Comparison of ENCODE assay signal across 17 mouse cellular contexts in genomic region chr4:149648031-149648805, GRCm38 (mm10). TPM values are rescaled to one million over a fixed set of nuclear protein-coding genes. Genes with fewer than 3 reads are reported as not detected.
DNase-seq lines count a peak whose midpoint lies in the region; ATAC-seq and TF ChIP-seq lines count a peak whose summit lies in the region.
"Had no signal": no experiment of that assay in that cellular context is flagged by ENCODE, and none has a peak within 500 bp of the region (broad histone marks: within the 10 kb centered on the region; RNA-seq: fewer than 3 reads in every experiment).

No protein-coding gene starts in this region.

- H3K9ac ChIP-seq in liver, postnatal 0 days (replicated peaks), result no peak overlapping the region
- H3K9ac ChIP-seq: embryonic facial prominence, embryonic 12.5 days; intestine, embryonic 15.5 days; limb, embryonic 15.5 days had no signal

- peak overlapping the region; percentile 6; the same call in 1 of the 2 replicates for H3K4me2 ChIP-seq in liver, postnatal 0 days (ENCODE audit: low read depth, low read length)
- H3K4me2 ChIP-seq: embryonic facial prominence, embryonic 12.5 days; intestine, embryonic 15.5 days; limb, embryonic 15.5 days had no signal

- H3K27ac ChIP-seq in layer of hippocampus, adult 2 months, result peak overlapping the region; percentile 85
- H3K27ac ChIP-seq in liver, postnatal 0 days (ENCODE audit: low read depth), result no peak overlapping the region; the same call in 1 of the 2 replicates
- no peak overlapping the region for H3K27ac ChIP-seq in forebrain, embryonic 10.5 days
- H3K27ac ChIP-seq: embryonic facial prominence, embryonic 12.5 days; intestine, embryonic 15.5 days had no signal

- H3K9me3 ChIP-seq in liver, postnatal 0 days (ENCODE audit: low read length), result no peaks in the 10 kb centered on the region
- no peaks in the 10 kb centered on the region for H3K9me3 ChIP-seq in forebrain, embryonic 10.5 days
- H3K9me3 ChIP-seq: embryonic facial prominence, embryonic 12.5 days; intestine, embryonic 15.5 days; limb, embryonic 15.5 days had no signal

- H3K4me3 ChIP-seq in layer of hippocampus, adult 2 months, result no peak overlapping the region
- H3K4me3 ChIP-seq in liver, postnatal 0 days (ENCODE audit: low read depth, low read length), result no peak overlapping the region
- no peak overlapping the region for H3K4me3 ChIP-seq in forebrain, embryonic 10.5 days
- H3K4me3 ChIP-seq: embryonic facial prominence, embryonic 12.5 days; intestine, embryonic 15.5 days; limb, embryonic 15.5 days had no signal

- WGBS in liver, postnatal 0 days (ENCODE audit: insufficient replicate concordance), result 54% methylated on average over 20 of the region's 20 CpGs
- WGBS in forebrain, embryonic 10.5 days, result 90% methylated on average over 20 of the region's 20 CpGs

- TF ChIP-seq CTCF in layer of hippocampus, adult 2 months (conservative IDR thresholded peaks at IDR 0.05), result no peak
- no peak for TF ChIP-seq CTCF in liver, postnatal 0 days (IDR thresholded peaks at IDR 0.05; ENCODE audit: low read depth)

- H3K36me3 ChIP-seq in liver, postnatal 0 days (replicated peaks; ENCODE audit: insufficient read depth, low read length), result peaks cover 25% of the 10 kb centered on the region; the same call in 1 of the 2 replicates
- H3K36me3 ChIP-seq in forebrain, embryonic 10.5 days (replicated peaks), result peaks cover 100% of the 10 kb centered on the region

- peaks cover 4% of the 10 kb centered on the region; the same call in 1 of the 2 replicates for H3K4me1 ChIP-seq in liver, postnatal 0 days (ENCODE audit: insufficient read depth)
- no peaks in the 10 kb centered on the region for H3K4me1 ChIP-seq in forebrain, embryonic 10.5 days
- H3K4me1 ChIP-seq: intestine, embryonic 15.5 days had no signal

- DNase-seq in layer of hippocampus, adult 2 months (ENCODE audit: low spot score in 2 of 2), result peak; percentile 61 to 78
- no peak for DNase-seq in layer of hippocampus, postnatal 10 days (ENCODE audit: low spot score in 2 of 2)
- peak; percentile 55 for DNase-seq in liver, postnatal 0 days
- DNase-seq in ovary, adult 18-20 months (ENCODE audit: low spot score), result no peak
- no peak for DNase-seq in forebrain, embryonic 10.5 days (ENCODE audit: extremely low spot score, low spot score)
- DNase-seq in cerebellum, adult 11-12 months, result no peak
- DNase-seq: cerebellum, adult 8-10 months; heart, postnatal 10 days; kidney, postnatal 36 days; lung, postnatal 36 days had no signal

- H3K27me3 ChIP-seq in liver, postnatal 0 days (ENCODE audit: insufficient read depth, low read length), result no peaks in the 10 kb centered on the region
- H3K27me3 ChIP-seq in forebrain, embryonic 10.5 days (ENCODE audit: poor library complexity, severe bottlenecking), result no peaks in the 10 kb centered on the region
- H3K27me3 ChIP-seq: CH12.LX; embryonic facial prominence, embryonic 12.5 days; intestine, embryonic 15.5 days; limb, embryonic 15.5 days had no signal

- no peak for TF ChIP-seq EP300 in liver, postnatal 0 days (IDR thresholded peaks at IDR 0.05; ENCODE audit: low read depth)

- ATAC-seq in CD4-positive, CD25-positive, alpha-beta regulatory T cell, adult 4 months, result peak; percentile 48
- peak; percentile 78 for ATAC-seq in granulocyte monocyte progenitor cell, adult 5-6 weeks (replicated peaks; ENCODE audit: poor library complexity, severe bottlenecking)
- ATAC-seq in liver, postnatal 0 days, result no peak; the same call in 1 of the 2 replicates
- ATAC-seq: forebrain, embryonic 16.5 days; intestine, embryonic 15.5 days had no signal

RNA-seq across cellular contexts. Expression of gene Pik3cd, which starts 54.2 kb away (rescaled TPM):
- 10 to 100 TPM; 19.6 to 23.5 TPM for total RNA-seq in layer of hippocampus, adult 2 months (2021)
- total RNA-seq in layer of hippocampus, postnatal 10 days (2021), result 10 to 100 TPM; 28.6 to 30.4 TPM
- polyA plus RNA-seq in CD4-positive, CD25-positive, alpha-beta regulatory T cell, adult 4 months (2017; shearing (Covaris generic)), result 100 to 1,000 TPM; 102 to 179 TPM
- 72.9 and 80.4 TPM in 2 replicates for total RNA-seq in granulocyte monocyte progenitor cell, adult 5-6 weeks (2014; fragmentation: Nextera tagmentation)
- 64.5 and 81.6 TPM in 2 replicates for total RNA-seq in granulocyte monocyte progenitor cell, adult 5-6 weeks (2017)
- polyA plus RNA-seq in liver, postnatal 0 days (2015; fragmentation: Nextera tagmentation; extraction: Ambion mirVana), result 4.9 and 7.8 TPM in 2 replicates
- 4.3 and 4.6 TPM in 2 replicates for polyA plus RNA-seq in forebrain, embryonic 10.5 days (2016; fragmentation: Nextera tagmentation; extraction: Ambion mirVana)

Comparison
In these comparisons a context has a peak if more than half of its experiments do, and no peak if none do; other contexts are left out.
1. DNase-seq: peak in layer of hippocampus, adult 2 months (2 of 2) and liver, postnatal 0 days (single experiment); none in layer of hippocampus, postnatal 10 days (0 of 2), ovary, adult 18-20 months (single experiment), forebrain, embryonic 10.5 days (single experiment) and cerebellum, adult 11-12 months (single experiment).